Mouse (Mus musculus) lung, adult 2 months (tissue): ENCODE data around the gene Lct.

ENCODE experiments used
- CTCF ChIP-seq: fragments of 200-500 bp; IDR thresholded peaks from 2 replicates; pipeline ENCODE4 v1.5.1; 2011; ENCODE audit warnings: mild to moderate bottlenecking, low read length, control low read depth; ENCODE audit not compliant: insufficient read depth
- POLR2A ChIP-seq: fragments of 200-500 bp; IDR thresholded peaks from 2 replicates; pipeline ENCODE4 v1.6.1; 2011; ENCODE audit warnings: low read depth, mild to moderate bottlenecking, control low read depth, low read length, borderline replicate concordance; ENCODE audit errors: extremely low read depth

GRCm38 (mm10) chr1:128244727-128245355, 83.3 kb downstream of the Lct start:
- TF ChIP-seq POLR2A (no peak), CTCF (no peak)
